Mouse (Mus musculus): ENCODE measurements around the gene Htra1. TPM values are rescaled to one million over a fixed set of nuclear protein-coding genes. Genes with fewer than 3 reads are reported as not detected.
A peak's percentile ranks its signal among the peaks of the same experiment; 100 is the strongest.

Gene Htra1
- total RNA-seq, 2 experiments from 2014 or later: 31.9 to 34.9 TPM

DNA sequence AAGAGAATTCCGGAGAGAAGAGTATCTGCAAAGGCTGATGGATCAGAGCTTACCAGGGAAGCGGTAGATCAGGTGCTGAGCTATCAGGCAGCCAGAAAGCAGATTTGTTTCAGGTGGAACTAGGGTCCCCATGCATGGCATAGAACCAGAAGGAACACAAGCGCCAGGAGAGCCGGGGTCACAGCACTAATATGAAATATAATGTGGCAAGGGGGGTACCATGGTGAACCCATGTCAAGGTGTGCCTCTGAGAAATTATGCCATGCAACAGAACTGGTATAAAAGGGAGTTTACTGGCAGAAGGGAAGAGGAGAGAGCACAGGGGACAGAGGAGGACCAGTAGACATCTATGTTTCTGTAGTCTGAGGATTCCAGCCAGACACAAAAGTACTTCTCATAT, 1.3 kb upstream of the Htra1 start:
- DNase-seq: no peak

DNA sequence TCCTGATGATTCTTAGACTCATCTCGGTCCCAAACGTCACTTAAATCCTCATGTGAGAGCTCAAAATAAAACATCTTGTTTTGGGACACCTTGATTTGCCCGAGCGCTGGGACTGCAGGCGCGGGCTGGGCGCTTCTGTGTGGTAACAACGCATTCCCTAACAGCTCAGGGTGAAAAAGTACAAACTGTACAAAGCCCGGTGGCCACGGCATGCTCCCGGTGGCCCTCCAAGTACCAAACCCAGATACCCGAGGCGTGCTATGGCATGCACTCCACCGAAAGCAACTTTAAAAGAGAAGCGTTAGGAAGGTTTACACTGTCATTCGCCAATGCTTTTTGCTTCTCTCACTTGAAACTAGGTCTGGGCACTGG, 504 bp upstream of the Htra1 start:
- DNase-seq: no peak

DNA sequence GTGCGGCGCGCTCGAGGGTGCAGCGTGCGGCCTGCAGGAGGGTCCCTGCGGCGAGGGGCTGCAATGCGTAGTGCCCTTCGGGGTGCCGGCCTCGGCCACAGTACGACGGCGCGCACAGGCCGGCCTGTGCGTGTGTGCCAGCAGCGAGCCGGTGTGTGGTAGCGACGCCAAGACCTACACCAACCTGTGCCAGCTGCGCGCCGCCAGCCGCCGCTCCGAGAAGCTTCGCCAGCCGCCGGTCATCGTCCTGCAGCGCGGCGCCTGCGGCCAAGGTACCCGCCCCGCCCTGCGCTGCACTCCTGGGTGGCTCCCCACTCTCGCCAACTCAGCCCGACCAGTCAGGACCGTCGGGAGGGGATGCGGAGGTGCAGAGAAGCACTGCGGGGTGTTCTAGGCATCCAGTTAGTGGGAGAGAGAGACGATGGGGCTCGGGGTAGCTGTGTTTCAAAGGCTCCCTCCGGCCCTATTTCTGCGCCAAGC, 601 bp downstream of the Htra1 start:
- DNase-seq: peak; percentile 64

DNA sequence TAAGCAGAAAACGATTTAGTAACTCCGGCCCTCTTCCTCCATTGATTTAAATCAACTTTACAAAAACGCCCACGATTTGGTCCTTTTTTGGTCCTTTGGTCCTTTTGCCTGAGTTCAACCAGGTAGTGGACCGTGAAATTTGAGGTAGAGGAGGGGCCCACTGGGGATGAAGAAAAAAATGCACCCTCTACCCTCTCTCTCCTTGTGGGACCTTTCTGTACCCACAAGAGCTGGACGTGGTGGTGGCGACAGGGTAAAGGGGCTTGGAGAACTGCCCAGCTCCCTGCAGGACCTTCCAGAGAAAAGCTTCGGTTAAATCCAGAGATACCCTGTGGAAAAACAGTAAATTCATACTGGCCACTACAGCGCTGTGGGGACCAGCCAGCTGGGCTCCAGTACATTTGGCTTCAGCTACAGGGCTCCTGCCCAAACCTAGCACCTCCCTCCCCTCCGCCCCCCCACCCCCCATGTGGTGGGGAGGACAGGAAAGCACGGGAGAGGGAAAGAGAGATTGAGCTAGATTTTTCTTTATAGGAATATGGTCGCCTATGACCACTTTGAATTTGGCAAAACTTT, 1.4 kb downstream of the Htra1 start:
- peak; percentile 63 for DNase-seq

DNA sequence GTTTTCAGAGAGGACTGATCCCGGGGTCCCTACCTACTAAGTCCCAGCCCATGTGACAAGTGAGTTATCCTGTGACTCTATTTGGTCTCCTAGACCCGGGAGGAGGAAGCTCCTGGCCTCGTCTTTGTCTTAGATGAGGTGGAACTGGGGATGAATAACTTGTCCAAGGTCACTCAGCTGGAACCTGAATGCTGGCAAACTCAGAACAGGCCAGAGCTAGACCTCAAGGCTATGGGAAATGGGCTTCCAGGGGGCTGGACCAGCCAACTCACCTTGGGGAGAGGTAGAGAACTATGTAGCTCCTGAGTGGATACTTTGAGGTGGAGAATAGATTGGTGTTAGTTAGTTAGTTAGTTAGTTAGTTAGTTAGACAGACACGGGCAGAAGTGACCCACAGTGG, 2.1 kb downstream of the Htra1 start:
- no peak for DNase-seq

DNA sequence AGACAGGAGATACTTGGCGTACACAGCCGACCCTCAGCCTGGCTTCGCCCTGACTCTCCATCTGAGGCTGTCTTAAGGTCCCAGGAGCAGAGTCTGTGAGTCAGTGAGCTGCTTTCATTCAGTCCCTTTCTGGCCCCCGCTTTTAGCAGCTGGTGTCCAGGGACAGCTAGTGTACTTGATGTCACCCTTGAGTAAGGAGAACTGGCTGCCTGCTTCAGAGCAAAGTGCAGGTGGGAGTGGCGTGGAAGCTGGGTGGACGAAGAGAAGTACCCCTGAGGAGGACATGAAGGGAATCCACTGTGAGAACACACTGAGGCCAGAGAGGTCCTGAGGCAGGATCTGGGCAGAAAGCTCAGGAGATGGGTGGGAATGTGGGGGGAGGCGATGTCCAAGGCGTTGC, 3.0 kb downstream of the Htra1 start:
- no peak for DNase-seq

DNA sequence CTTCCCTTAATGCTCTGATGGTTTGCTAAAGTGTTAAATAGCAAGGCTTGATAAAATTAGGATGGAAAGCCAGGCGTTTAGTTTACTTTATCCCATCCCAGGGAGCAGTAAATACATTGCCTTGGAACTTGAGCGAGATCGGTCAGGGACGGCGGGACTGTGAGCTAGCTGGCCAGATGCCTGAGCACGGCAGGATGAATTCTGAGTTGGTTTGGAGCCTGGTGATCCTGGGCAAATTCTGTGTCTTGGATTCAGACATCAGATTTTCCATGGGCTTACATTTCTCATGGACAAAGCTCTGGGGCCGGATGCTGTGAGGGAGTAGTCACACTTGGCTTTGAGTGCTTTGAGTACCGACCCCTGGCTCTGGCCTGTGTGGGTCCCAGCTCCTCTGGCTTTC, 4.8 kb downstream of the Htra1 start:
- DNase-seq: no peak

DNA sequence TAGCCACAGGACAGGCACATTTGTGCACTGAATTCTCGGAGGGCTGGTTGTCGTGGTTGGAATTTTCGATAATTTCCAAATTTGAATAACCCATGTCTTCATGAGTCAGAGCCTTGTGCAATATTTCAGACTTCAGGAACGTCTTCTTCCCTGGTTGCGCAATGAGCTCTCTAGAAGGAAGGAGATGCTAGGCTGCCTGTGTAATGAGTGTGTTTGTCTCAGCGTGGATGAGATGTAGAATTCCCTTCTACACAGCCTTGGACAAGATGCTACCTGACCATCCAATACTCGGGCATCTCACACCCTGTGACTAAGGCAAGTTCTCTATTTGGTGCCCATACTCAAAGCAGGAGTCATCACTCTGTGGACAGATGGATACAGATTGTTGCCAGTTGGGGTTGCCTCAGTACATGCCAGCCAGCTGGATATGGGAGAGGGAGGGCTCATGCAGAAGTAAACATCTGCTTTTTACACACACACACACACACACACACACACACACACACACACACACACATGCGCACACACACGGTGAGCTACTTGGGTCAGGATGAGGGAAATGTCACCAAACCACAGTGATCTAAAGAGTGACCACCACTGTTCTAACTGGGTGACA, 7.5 kb downstream of the Htra1 start:
- no peak for DNase-seq

DNA sequence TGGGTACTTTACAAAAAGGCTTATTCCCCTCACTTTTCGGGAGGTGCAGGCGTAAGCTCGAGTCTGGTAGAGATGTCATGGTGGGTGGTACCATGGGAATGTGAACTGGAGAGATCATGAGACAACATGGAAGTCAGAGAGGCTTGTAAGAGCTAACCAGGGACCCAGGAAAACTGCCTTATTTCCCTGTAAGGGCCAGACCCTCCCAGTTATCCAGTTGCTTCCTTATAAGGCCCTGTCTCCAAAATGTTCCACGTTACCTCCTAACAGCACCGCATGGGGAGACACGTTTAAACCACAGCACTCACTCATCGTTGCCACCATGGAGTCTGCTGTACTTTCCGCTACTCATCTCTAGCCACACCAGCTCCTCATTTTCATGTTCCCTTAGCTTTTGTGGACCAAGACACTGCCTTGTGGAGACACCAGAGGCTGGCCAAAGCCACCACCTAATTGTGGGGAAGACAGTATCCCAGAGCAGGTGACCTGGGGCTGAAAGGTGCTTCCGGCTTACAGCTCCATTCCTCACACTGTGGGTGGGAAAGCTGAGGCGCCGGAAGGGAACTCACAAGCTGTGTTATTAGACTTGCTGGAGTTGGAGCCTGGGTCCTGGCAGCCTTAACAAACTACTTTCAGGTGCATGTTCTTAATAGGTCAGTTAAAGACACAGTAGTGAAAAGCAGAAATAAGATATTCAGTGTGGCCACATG, 9.0 kb downstream of the Htra1 start:
- no peak for DNase-seq

DNA sequence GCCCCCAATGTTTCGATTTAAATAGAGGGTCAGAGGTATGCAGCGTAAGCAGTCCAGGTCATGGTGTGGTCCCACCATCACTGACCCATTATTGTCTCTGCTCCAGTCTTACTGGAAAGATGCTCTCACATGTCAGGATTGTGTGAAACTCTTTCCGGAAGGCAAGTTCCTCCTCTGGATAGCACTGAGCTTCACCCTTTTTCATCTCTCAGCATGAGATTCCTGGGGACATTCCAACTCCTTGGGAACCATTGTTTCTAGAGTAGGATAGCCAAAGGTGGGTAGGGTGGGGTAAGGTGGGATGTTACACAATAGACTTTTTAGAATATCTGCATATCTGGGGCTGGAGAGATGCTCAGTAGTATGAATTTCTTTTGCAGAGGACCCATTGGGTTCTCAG, 9.8 kb downstream of the Htra1 start:
- no peak for DNase-seq

DNA sequence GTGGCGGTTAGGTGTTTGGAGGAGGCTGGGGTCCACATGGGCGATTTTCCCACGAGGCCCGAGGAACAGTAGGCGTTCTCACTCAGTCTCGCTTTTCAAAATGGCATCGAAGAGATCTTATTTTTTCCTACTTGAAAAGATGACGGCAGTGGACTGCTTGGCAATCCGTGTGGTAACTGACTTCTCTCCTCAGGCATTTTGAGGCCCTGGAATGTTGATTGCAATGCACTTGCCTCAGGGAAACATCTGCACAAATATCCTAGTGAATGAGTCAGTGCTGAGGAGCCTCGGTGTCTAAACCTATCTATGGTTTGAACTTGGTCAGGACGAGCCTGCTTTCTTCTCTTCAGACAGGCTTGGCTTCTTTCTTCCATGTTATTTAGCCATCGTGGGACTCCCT, 10.4 kb downstream of the Htra1 start:
- no peak for DNase-seq

DNA sequence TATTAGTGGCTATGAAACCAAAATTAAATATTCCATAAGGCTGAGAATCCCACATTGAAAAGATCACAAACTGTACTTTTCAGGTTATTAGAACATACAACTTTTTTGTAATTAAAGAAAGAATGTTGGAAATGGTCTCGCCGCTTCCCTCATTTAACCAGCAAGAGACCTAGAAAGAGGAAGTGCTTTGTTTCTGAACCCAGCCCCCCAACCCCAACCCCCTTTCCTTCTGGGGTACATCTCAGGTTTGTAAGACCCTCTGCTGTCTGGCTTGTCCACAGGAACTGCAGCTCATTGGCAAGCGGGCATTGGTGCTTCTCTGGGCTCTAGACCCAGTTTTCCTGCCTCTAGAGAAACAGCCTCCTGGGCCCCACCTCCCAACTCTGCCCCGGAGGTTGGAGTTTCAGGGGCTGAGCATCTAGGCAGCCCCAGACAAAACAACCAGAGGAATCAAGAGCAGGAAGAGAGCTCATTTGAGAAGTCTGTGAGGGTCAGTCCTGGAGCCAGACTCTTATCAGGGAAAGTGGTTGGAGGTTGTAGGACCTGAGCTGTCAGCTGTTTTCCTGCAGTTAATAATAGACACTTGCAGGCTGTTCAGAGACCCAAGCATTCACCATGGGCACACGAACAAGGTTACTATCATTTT, 12.8 kb downstream of the Htra1 start:
- no peak for DNase-seq

DNA sequence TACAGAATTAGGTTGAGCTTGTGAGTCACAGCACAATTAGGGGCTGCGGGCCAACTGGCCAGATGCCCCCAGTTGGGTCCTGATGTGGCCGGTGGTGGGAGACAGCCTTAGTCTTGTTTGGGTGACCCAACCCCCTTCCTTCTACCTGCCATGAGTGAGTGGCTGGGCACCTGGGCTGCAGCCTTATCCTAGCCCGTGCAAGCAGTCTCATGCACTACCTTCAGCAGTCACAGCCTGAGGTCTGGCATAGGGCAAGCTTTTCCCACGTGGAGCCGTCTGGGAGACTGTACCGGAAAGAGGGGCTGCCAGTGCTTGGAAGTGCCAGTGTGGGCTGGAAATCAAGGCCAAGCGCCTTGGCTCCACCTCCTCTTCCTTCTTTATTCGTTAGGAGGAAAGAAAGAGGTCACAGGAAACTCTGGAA, 13.4 kb downstream of the Htra1 start:
- DNase-seq: peak; percentile 56

DNA sequence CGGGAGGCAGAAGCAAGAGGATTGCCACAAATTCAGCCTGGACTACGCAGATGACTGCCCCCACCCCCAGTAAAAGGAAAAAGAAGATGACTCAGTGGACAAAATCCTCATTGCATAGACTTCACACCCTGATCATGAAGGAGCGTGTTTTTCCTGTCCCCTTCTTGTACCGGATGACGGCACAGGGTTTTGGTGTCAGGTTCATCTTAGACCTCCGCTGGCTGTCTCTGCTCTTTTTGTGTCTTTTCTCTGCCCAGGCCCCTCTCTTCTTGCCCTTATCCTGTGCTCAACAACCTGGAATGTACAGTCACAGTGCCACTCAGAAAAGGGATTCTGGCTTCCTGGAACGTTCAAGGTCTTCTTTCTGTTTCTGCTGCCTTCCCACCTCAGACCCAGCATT, 14.6 kb downstream of the Htra1 start:
- no peak for DNase-seq

DNA sequence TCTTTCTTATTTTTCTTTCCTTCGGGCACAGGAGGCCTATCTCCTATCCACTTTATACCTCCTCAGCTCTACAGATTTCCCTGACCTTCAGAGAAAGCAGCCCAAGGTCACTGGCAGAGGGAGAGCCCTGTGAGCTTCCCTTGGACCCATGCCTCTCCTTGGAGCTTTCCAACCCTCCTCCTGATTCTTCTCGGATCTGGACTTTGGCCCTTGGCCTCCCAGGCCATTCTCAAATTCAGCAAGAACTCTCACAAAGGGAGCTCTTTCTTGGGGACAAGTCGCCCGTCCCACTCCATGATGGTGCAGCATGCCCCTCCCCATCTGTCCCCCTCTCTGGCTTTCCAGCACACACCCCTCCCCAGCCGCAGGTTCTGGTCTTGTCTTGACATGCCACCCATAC, 15.1 kb downstream of the Htra1 start:
- no peak for DNase-seq

DNA sequence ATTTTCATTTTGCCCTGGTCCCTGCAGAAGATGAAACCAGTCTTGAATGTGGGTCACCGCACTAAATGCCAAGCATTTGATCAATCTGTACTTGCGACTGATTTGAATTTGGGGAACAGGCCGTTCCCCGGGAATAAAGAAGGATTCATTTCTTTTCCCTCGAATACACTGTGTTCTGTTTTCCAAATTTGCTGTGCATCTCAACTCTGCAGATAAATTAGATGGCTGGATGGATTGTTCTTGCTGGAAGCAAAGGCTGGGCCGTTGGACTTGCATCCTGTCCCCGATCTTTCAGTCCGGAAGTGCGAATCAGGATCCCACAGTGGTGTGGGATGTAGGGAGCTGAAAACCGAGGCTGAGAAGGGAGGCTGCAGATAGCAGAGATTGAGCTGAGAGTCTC, 17.5 kb downstream of the Htra1 start:
- DNase-seq: no peak

DNA sequence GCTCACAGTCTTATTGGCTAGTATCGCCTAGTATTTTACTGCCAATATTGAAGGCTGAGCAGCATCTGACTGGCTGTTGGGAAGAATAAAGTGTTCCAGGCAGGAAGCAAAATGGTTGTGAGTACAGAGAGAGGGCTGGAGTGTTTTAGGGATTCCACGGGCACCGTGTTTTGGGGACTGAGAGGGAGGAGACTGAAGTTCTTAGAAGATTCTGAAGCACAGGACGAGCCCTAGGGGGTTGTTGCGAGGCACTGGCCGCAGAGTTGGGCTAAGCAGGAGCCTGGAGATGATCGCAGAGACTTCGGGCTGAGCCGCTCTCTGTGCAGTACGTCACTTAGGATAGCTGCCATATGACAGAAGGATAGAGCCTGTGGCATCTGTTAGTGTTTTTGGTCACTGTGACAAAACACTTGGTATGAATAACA, 18.3 kb downstream of the Htra1 start:
- no peak for DNase-seq

DNA sequence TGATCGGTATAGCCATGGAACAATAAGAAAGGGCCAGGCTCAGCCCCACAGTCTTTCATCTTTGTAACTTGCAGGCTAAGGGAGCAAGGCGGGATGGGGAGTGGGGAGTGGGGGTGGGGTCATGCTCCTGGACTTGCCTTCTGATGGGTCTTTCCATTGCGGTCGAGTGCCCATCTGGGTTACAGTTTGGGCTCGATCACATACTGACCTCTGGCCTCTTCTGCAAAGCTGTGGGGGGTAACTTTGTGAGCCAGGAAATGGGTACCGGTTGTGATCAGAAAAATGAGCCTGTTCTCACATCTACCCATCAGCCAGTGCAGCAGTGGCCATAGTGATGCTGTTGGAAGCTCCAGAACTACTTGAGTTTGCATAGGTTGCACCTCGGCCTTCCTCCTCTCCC, 22.6 kb downstream of the Htra1 start:
- DNase-seq: no peak

DNA sequence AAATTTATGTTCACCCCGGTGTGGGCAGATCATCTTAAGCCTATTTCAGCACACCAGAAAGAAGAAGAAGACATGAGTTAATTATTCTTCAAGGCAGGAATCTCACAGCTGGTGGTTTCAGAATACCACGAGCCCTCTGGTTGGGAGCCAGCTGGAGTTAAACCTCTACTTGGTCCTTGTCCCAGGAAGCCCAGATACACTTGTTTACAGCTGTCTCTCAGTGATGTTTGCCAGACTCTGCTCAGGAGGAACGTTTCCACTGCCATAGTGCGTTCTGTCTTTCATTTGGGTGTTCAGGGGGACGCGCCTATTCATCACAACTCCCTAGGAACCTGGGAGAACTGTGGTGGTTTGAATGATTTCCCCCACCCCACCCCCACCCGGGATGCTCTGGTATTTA, 24.0 kb downstream of the Htra1 start:
- peak; percentile 87 for DNase-seq

DNA sequence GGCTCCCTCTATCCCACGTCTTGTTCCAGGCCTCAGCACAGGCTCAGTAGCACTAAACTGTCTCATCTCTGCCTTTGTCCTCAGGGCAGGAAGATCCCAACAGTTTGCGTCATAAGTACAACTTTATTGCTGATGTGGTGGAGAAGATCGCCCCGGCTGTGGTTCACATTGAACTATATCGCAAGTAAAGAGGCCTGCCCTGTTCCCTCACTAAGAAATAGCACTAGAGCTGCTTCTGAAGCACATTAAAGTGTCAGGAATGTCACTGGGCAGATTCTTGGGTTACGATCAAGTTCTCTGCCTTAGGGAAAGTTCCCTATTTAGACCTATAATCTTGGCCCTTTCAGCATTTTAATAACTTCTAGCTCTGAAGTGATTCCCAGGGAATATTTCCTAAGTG, 25.5 kb downstream of the Htra1 start:
- no peak for DNase-seq

DNA sequence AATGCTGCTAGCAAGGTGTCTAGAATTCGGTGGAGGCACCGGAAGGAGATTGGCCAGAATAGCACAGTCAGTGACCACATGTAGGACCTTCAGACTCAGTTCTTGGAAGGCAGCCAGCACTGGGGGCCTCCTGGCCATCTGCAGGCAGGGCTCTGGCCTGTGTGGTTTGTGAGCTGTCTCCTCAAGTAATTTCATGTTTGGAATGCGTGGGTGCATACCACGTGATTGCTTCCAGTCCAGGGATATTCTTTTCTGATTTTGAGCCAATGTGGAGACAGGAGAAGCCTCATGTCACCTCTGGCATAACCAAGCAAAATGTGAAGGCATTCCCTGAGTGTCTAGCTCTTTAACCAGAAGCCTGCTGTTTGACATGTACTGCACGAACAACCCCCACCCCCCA, 28.8 kb downstream of the Htra1 start:
- DNase-seq: peak; percentile 71

DNA sequence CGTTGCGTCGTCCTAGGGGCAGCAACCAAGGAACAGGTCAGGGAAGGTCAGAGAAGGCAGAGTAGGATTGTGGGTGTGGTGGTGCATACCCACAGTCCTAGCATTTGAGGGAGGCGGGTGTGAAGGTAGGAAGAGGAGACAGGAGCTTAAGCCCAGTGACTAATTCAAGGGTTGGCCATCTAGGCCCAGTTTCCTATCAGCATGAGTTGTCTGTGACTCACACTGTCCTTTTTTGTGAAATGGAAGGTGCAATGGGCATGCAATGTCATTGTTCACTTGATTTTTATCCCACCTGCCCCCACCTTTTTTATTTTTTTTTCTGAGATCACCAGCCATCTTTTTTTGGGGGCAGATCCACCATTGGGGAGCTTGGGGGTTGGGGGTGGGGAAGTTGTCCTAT, 29.5 kb downstream of the Htra1 start:
- no peak for DNase-seq

DNA sequence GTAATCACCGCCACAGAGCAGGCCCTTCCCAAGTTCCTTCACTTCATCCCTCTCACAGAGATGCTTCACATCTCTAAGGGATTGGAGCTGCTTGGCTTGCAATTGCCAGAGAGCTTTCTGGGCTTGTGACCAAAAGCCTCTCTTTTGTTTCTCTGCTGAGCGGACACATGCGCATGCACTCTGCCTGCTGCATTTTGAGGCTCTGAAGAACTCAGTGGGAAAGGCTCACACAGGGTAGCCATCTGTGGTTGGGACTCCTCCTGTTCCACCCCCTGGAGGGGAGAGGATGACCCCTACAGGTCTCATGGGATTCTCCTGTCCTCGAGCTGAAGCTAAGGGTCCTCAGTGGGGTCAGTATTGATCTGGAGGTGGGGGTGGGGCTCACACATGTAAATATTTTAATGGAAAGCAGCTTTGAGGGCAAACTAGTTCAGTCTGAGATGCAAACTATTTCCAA, 30.0 kb downstream of the Htra1 start:
- DNase-seq: peak; percentile 77

All from gastrocnemius, postnatal 25 days (tissue).